Comparison of ENCODE assay signal across 7 mouse cellular contexts in genomic region chr3:86919641-86920342, GRCm38 (mm10). TPM values are rescaled to one million over a fixed set of nuclear protein-coding genes. Genes with fewer than 3 reads are reported as not detected.
DNase-seq lines count a peak whose midpoint lies in the region; ATAC-seq and TF ChIP-seq lines count a peak whose summit lies in the region.

No protein-coding gene starts in this region.

- peak overlapping the region; percentile 78 for H3K4me3 ChIP-seq in cerebellum, adult 2 months (replicated peaks; ENCODE audit: insufficient read depth, low read depth, low read length)
- H3K4me3 ChIP-seq in forebrain, postnatal 0 days (ENCODE audit: low read depth, low read length), result peak overlapping the region; percentile 90

- WGBS in cerebellum, adult 2 months, result 1% methylated on average over 61 of the region's 61 CpGs
- WGBS in forebrain, postnatal 0 days, result 1% methylated on average over 61 of the region's 61 CpGs

- peak overlapping the region; percentile 67 for H3K4me2 ChIP-seq in forebrain, postnatal 0 days (ENCODE audit: low read depth)

- no peak for TF ChIP-seq CTCF in cerebellum, adult 2 months (IDR thresholded peaks at IDR 0.05; ENCODE audit: borderline replicate concordance, insufficient read depth, low read depth, low read length)
- no peak for TF ChIP-seq CTCF in forebrain, postnatal 0 days (IDR thresholded peaks at IDR 0.05; ENCODE audit: low read depth)

- H3K27ac ChIP-seq in cerebellum, adult 2 months (ENCODE audit: insufficient read depth, low read length), result peak overlapping the region; percentile 97
- peak overlapping the region; percentile 96 for H3K27ac ChIP-seq in forebrain, postnatal 0 days (ENCODE audit: low read depth, low read length)

- no peaks in the 10 kb centered on the region for H3K27me3 ChIP-seq in cerebellum, adult 2 months (ENCODE audit: control insufficient read depth, insufficient read depth, low read length)
- H3K27me3 ChIP-seq in forebrain, postnatal 0 days (ENCODE audit: insufficient read depth, low read length), result no peaks in the 10 kb centered on the region

- no peak for TF ChIP-seq POLR2A in cerebellum, adult 2 months (IDR thresholded peaks at IDR 0.05; ENCODE audit: borderline replicate concordance, insufficient read depth, low read length)

- peak; percentile 6 for DNase-seq in urinary bladder, postnatal 25 days (ENCODE audit: low spot score)
- no peak for DNase-seq in urinary bladder, postnatal 4 days (ENCODE audit: low spot score in 2 of 2)
- peak; percentile 75 to 81 for DNase-seq in cerebellum, adult 2 months
- DNase-seq in forebrain, postnatal 0 days, result peak; percentile 64
- DNase-seq in kidney, postnatal 10 days, result peak; percentile 41
- peak; percentile 22 to 44 for DNase-seq in spleen, adult 18-20 months

- peak overlapping the region; percentile 97 for H3K9ac ChIP-seq in forebrain, postnatal 0 days

- H3K4me1 ChIP-seq in cerebellum, adult 2 months (ENCODE audit: control insufficient read depth, insufficient read depth, low read length), result peaks cover under 1% of the 10 kb centered on the region; the same call in 1 of the 2 replicates
- peaks cover 25% of the 10 kb centered on the region for H3K4me1 ChIP-seq in forebrain, postnatal 0 days (ENCODE audit: insufficient read depth)

- H3K9me3 ChIP-seq in forebrain, postnatal 0 days (ENCODE audit: low read length), result no peaks in the 10 kb centered on the region

- no peaks in the 10 kb centered on the region for H3K36me3 ChIP-seq in forebrain, postnatal 0 days (ENCODE audit: insufficient read depth)

- ATAC-seq in forebrain, postnatal 0 days, result peak; percentile 42
- 0 out of 2 replicates have a peak, but pooled peaks have one; percentile 11 for ATAC-seq in megakaryocyte-erythroid progenitor cell, adult 5-6 weeks (replicated peaks; ENCODE audit: low FRiP score, low TSS enrichment, poor library complexity, severe bottlenecking)

RNA-seq across cellular contexts. Expression of gene Dclk2, which starts 0.9 kb away (rescaled TPM):
- 59.1 and 59.5 TPM in 2 replicates for polyA plus RNA-seq in cerebellum, adult 2 months (2012; rRNA removed)
- 141 and 166 TPM in 2 replicates for total RNA-seq in forebrain, postnatal 0 days (2014; rRNA removed)
- 57.1 and 72.4 TPM in 2 replicates for polyA plus RNA-seq in forebrain, postnatal 0 days (2015; fragmentation: Nextera tagmentation; extraction: Ambion mirVana)
- 2.9 and 3.1 TPM in 2 replicates for total RNA-seq in megakaryocyte-erythroid progenitor cell, adult 5-6 weeks (2014; fragmentation: Nextera tagmentation)
- 0.99 and 4.1 TPM in 2 replicates for total RNA-seq in megakaryocyte-erythroid progenitor cell, adult 5-6 weeks (2017)

Comparison
In these comparisons a context has a peak if more than half of its experiments do, and no peak if none do; other contexts are left out.
1. DNase-seq: peak in urinary bladder, postnatal 25 days (single experiment), cerebellum, adult 2 months (2 of 2), forebrain, postnatal 0 days (single experiment), kidney, postnatal 10 days (single experiment) and spleen, adult 18-20 months (2 of 2); none in urinary bladder, postnatal 4 days (0 of 2).
2. RNA of gene Dclk2, which starts 0.9 kb away (total RNA-seq): 141 to 166 TPM in forebrain, postnatal 0 days; 0.99 to 4.1 TPM in megakaryocyte-erythroid progenitor cell, adult 5-6 weeks; every median in the first group is over 10 times any median in the second.